Mouse (Mus musculus) heart, adult 2 months (tissue): ENCODE results near the gene Nat9. TPM values are rescaled to one million over a fixed set of nuclear protein-coding genes. Genes with fewer than 3 reads are reported as not detected.

ENCODE experiments used
- DNase-seq, 2 experiments: peaks; one replicate each; pipeline ENCODE4 v3.0.0; 2021
- H3K27ac ChIP-seq: fragments of 200-600 bp; 2 replicates; pipeline ENCODE4 v1.8.1; 2022
- H3K27me3 ChIP-seq: fragments of 200-500 bp; 2 replicates; pipeline ENCODE4 v1.6.1; 2012; ENCODE audit warnings: mild to moderate bottlenecking, low read length, inconsistent platforms, mixed read lengths; ENCODE audit not compliant: control insufficient read depth, insufficient read depth
- H3K36me3 ChIP-seq: fragments of 200-500 bp; 2 replicates; pipeline ENCODE4 v1.6.1; 2012; ENCODE audit warnings: low read length, inconsistent platforms; ENCODE audit not compliant: control insufficient read depth, insufficient read depth
- H3K4me1 ChIP-seq: fragments of 200-500 bp; 2 replicates; pipeline ENCODE4 v1.6.1; 2011; ENCODE audit warnings: low read length; ENCODE audit not compliant: control insufficient read depth, insufficient read depth
- H3K4me3 ChIP-seq: fragments of 200-600 bp; 2 replicates; pipeline ENCODE4 v1.8.1; 2022
- H3K79me2 ChIP-seq: fragments of 200-500 bp; replicated peaks from 2 replicates; pipeline ENCODE4 v1.6.1; 2012; ENCODE audit warnings: mild to moderate bottlenecking, inconsistent platforms, low read length, moderate library complexity, mixed read lengths; ENCODE audit not compliant: control insufficient read depth, insufficient read depth
- H3K9ac ChIP-seq: fragments of 200-500 bp; 2 replicates; pipeline ENCODE4 v1.6.1; 2012; ENCODE audit warnings: low read depth, mild to moderate bottlenecking, control low read depth, inconsistent platforms, low read length, mixed read lengths
- CTCF ChIP-seq: fragments of 200-600 bp; IDR thresholded peaks from 2 replicates; pipeline ENCODE4 v1.8.1; 2022; ENCODE audit warnings: antibody characterized with exemption, mild to moderate bottlenecking, moderate library complexity
- EP300 ChIP-seq: fragments of 200-500 bp; IDR thresholded peaks from 2 replicates; pipeline ENCODE4 v1.6.1; 2011; ENCODE audit warnings: low read depth, low read length, control low read depth; ENCODE audit not compliant: insufficient read depth
- POLR2A ChIP-seq: fragments of 200-500 bp; IDR thresholded peaks from 2 replicates; pipeline ENCODE4 v1.6.1; 2011; ENCODE audit warnings: mild to moderate bottlenecking, low read depth, low read length, control low read depth; ENCODE audit not compliant: insufficient read depth
- WGBS: fragments of 180-500 bp; shearing (Covaris S2); methylation state at CpG from one replicate; pipeline ENCODE4 v1.1.7; 2018; 5-methylcytosine and 5-hydroxymethylcytosine counted together
- intact Hi-C: fragments of 180-260 bp; cut with DNase I; formaldehyde crosslinking; loops from one replicate; pipeline ENCODE4 v1.15.1; 2025
- polyA plus RNA-seq: library from polyadenylated mRNA; depleted of rRNA; stranded (reverse); fragments of >200 nt; gene quantifications from 2 replicates; pipeline ENCODE4 v1.2.3, GENCODE M21; 2012; rRNA removed
- total RNA-seq, 2 experiments: library from RNA; stranded (reverse); gene quantifications; 2 replicates each; pipeline ENCODE4 v1.2.3; 2021

The Nat9 gene
- total and polyA plus RNA-seq, 3 experiments, result 18.5 to 23.6 (median 20.2) TPM

DNA sequence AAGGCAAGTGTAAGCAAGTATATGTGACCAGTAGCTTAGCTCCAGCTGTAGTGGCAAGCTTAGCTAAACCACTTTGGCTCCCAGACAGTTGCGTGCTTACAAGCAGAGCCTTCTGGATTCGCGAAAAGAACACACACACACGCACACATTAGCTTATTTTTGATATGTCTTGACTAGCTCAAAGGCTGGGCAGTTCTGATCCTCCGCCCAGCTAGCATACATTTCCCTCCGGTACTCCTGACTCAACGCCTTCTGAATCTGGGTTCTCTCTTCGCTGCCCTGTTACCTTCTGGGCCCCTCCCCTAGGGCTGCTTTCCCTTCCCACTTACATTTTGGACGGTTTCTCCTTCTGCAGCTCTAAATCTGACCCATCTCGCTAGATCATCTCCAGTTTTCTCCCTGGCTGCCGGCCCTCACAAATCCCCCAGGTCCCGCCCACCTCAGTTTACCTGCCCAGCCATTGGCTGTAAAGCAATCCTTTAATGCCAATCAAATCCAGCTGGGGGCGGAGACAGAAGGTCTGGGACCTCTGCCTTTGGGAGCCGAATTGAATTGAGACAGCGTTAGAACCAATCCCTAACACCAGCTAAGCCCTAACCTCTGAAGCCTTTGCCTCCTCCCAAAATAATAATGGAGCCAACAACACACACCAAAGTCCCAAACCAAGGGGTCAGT, 35.8 kb downstream of the Nat9 start:
- Histone ChIP-seq H3K9ac (no peak overlapping the region), H3K27ac (no peak overlapping the region), H3K4me3 (no peak overlapping the region), H3K4me1 (no peaks in the 10 kb centered on the region; the same call in 1 of the 2 replicates), H3K36me3 (no peaks in the 10 kb centered on the region), H3K27me3 (0 out of 2 replicates have a peak, but pooled peaks cover 3% of the 10 kb centered on the region), H3K79me2 (no peaks in the 10 kb centered on the region)
- peak in 1 of 2 experiments; percentile 54 for DNase-seq
- intact Hi-C loops, result no loop called here
- TF ChIP-seq EP300 (no peak), POLR2A (no peak), CTCF (no peak)
- WGBS, result 9% methylated on average over 15 of the region's 15 CpGs

GRCm38 (mm10) chr11:115150741-115151254, 36.9 kb downstream of the Nat9 start:
- no peaks in the 10 kb centered on the region for H3K36me3 ChIP-seq
- 71% methylated on average over 6 of the region's 6 CpGs for WGBS
- intact Hi-C loops, result no loop called here
- 0 out of 2 replicates have a peak, but pooled peaks cover 3% of the 10 kb centered on the region for H3K27me3 ChIP-seq
- H3K79me2 ChIP-seq, result no peaks in the 10 kb centered on the region
- no peak for DNase-seq
- no peaks in the 10 kb centered on the region; the same call in 1 of the 2 replicates for H3K4me1 ChIP-seq
- H3K4me3 ChIP-seq, result no peak overlapping the region
- H3K27ac ChIP-seq, result no peak overlapping the region
- TF ChIP-seq POLR2A, result no peak
- no peak for TF ChIP-seq EP300
- no peak for TF ChIP-seq CTCF
- no peak overlapping the region for H3K9ac ChIP-seq

DNA sequence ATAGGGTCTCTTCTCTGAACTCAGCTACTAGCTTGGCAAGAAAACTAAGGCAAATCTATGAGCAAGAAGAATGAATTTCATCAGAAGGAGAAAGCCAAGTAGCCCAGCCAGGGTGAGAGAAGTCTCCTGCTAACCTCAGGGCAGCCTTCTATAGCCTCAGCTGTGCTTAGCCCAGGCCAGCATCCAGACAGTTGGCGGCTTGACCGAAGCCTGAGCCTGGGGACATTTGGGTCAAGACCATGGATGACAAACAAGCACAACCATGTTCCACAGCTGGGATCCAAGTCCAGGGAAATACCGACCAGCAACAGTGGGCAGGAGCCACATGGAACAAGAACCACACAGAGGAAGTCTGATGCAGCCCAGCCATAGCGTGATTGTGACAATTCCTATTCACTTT, 39.8 kb downstream of the Nat9 start:
- H3K4me3 ChIP-seq, result no peak overlapping the region
- H3K36me3 ChIP-seq, result no peaks in the 10 kb centered on the region
- H3K9ac ChIP-seq, result no peak overlapping the region
- 0 out of 2 replicates have a peak, but pooled peaks cover 2% of the 10 kb centered on the region for H3K27me3 ChIP-seq
- H3K27ac ChIP-seq, result no peak overlapping the region
- TF ChIP-seq EP300, result no peak
- TF ChIP-seq POLR2A, result no peak
- TF ChIP-seq CTCF, result no peak
- DNase-seq, result no peak
- intact Hi-C loops, result no loop called here
- 63% methylated on average over 4 of the region's 4 CpGs for WGBS
- no peaks in the 10 kb centered on the region; the same call in 1 of the 2 replicates for H3K4me1 ChIP-seq
- no peaks in the 10 kb centered on the region for H3K79me2 ChIP-seq

DNA sequence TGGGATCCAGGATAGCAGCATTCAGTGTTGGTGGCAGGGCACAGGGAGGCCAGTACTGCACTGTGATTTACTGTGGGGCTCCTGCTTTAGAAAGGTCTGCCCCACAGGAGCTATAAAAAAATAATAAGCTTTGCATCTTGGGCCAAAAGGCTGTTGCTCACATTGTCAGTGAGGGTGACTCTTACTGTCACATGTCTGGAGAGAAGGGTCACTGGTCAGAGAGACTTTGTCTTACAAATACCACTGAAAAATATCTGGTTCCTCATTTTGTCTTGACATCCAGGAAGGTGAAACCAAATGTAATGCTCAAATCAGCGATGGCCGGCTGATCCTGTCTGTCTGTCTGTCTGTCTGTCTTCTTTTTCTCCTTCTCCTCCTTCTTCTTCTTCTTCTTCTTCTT, 45.7 kb downstream of the Nat9 start:
- no peaks in the 10 kb centered on the region for H3K4me1 ChIP-seq
- no peak overlapping the region for H3K27ac ChIP-seq
- no peak overlapping the region for H3K4me3 ChIP-seq
- no peaks in the 10 kb centered on the region for H3K36me3 ChIP-seq
- WGBS, result 67% methylated on average over 2 of the region's 2 CpGs
- H3K9ac ChIP-seq, result no peak overlapping the region
- no peak for TF ChIP-seq POLR2A
- TF ChIP-seq EP300, result no peak
- no peak for TF ChIP-seq CTCF
- intact Hi-C loops, result no loop called here
- H3K79me2 ChIP-seq, result no peaks in the 10 kb centered on the region
- no peak for DNase-seq
- H3K27me3 ChIP-seq, result no peaks in the 10 kb centered on the region

GRCm38 (mm10) chr11:115138597-115139262, 48.9 kb downstream of the Nat9 start:
- WGBS, result 56% methylated on average over 5 of the region's 5 CpGs
- intact Hi-C loops, result no loop called here
- H3K36me3 ChIP-seq, result no peaks in the 10 kb centered on the region
- H3K9ac ChIP-seq, result no peak overlapping the region
- no peak for DNase-seq
- no peak overlapping the region for H3K4me3 ChIP-seq
- no peaks in the 10 kb centered on the region for H3K79me2 ChIP-seq
- no peaks in the 10 kb centered on the region for H3K4me1 ChIP-seq
- H3K27ac ChIP-seq, result no peak overlapping the region
- no peaks in the 10 kb centered on the region for H3K27me3 ChIP-seq
- no peak for TF ChIP-seq CTCF
- TF ChIP-seq POLR2A, result no peak
- no peak for TF ChIP-seq EP300

- Histone ChIP-seq H3K9ac (no peak within 1 kb of the TSS), H3K27me3 (no peaks in the 10 kb centered on the region), H3K36me3 (no peaks in the 10 kb centered on the region), H3K79me2 (no peaks in the 10 kb centered on the region), H3K27ac (no peak within 1 kb of the TSS), H3K4me3 (no peak within 1 kb of the TSS), H3K4me1 (no peaks in the 10 kb centered on the region)
- DNase-seq, result peak in 1 of 2 experiments; percentile 56
- TF ChIP-seq CTCF (no peak), EP300 (no peak), POLR2A (no peak)
- intact Hi-C loops, result no loop called here
- 57% methylated on average over 8 of the region's 8 CpGs for WGBS
Observed at GRCm38 (mm10) chr11:115133800-115134199, 53.9 kb downstream of the Nat9 start, which contains the start of gene Cd300lf. Gene Cd300lf, minus strand, starts transcription at chr11:115133992.

Other genes with a start within 250 kb of the Nat9 start
- not detected for gene Cd300c, start 218.7 kb downstream of the Nat9 start, total RNA-seq
- gene Cd300c, start 218.7 kb downstream of the Nat9 start, polyA plus RNA-seq, result not detected in 2 replicates
- 1 to 10 TPM; 1.7 to 1.8 TPM for gene Cd300ld, start 197.9 kb downstream of the Nat9 start, total RNA-seq
- gene Cd300ld, start 197.9 kb downstream of the Nat9 start, polyA plus RNA-seq, result 3.0 and 5.1 TPM in 2 replicates
- 1 to 10 TPM; 1.5 to 2.1 TPM for gene Cd300c2, start 186.0 kb downstream of the Nat9 start, total RNA-seq
- gene Cd300c2, start 186.0 kb downstream of the Nat9 start, polyA plus RNA-seq, result 2.0 and 2.2 TPM in 2 replicates
- gene Cd300ld2, start 171.7 kb downstream of the Nat9 start, total RNA-seq, result not detected
- gene Cd300ld2, start 171.7 kb downstream of the Nat9 start, polyA plus RNA-seq, result 0.37 TPM in 1 of 2 replicates, not detected in the other
- gene Cd300ld4, start 160.8 kb downstream of the Nat9 start, total RNA-seq, result 1 to 10 TPM in 1 of 2 experiments, under 1 TPM in 1; 0.52 to 1.1 TPM
- 0.47 and 3.9 TPM in 2 replicates for gene Cd300ld4, start 160.8 kb downstream of the Nat9 start, polyA plus RNA-seq
- 1 to 10 TPM; 2.7 to 9.1 TPM for gene Cd300ld5, start 150.1 kb downstream of the Nat9 start, total RNA-seq
- gene Cd300ld5, start 150.1 kb downstream of the Nat9 start, polyA plus RNA-seq, result 3.0 TPM in 1 of 2 replicates, not detected in the other
- 1 to 10 TPM; 5.8 to 8.6 TPM for gene Cd300ld3, start 139.4 kb downstream of the Nat9 start, total RNA-seq
- 11.4 and 22.1 TPM in 2 replicates for gene Cd300ld3, start 139.4 kb downstream of the Nat9 start, polyA plus RNA-seq
- gene Cd300e, start 125.7 kb downstream of the Nat9 start, total RNA-seq, result under 1 TPM; 0.45 to 0.50 TPM
- 0.18 and 0.47 TPM in 2 replicates for gene Cd300e, start 125.7 kb downstream of the Nat9 start, polyA plus RNA-seq
- under 1 TPM; 0.31 to 0.32 TPM for gene Rab37, start 96.4 kb downstream of the Nat9 start, total RNA-seq
- gene Rab37, start 96.4 kb downstream of the Nat9 start, polyA plus RNA-seq, result 1.1 and 1.3 TPM in 2 replicates
- gene Cd300lf, start 53.9 kb downstream of the Nat9 start, total RNA-seq, result under 1 TPM; 0.11 to 0.60 TPM
- gene Cd300lf, start 53.9 kb downstream of the Nat9 start, polyA plus RNA-seq, result 0.38 and 1.00 TPM in 2 replicates
- 10 to 100 TPM in 1 of 2 experiments, 1 to 10 TPM in 1; 8.1 to 10.1 TPM for gene Slc9a3r1, start 24.5 kb downstream of the Nat9 start, total RNA-seq
- 8.9 and 9.7 TPM in 2 replicates for gene Slc9a3r1, start 24.5 kb downstream of the Nat9 start, polyA plus RNA-seq
- 10 to 100 TPM in 1 of 2 experiments, 1 to 10 TPM in 1; 8.8 to 11.6 TPM for gene Tmem104, start 372 bp downstream of the Nat9 start, total RNA-seq
- gene Tmem104, start 372 bp downstream of the Nat9 start, polyA plus RNA-seq, result 8.6 and 9.9 TPM in 2 replicates
- under 1 TPM; 0.25 to 0.26 TPM for gene Grin2c, start 79.4 kb upstream of the Nat9 start, total RNA-seq
- gene Grin2c, start 79.4 kb upstream of the Nat9 start, polyA plus RNA-seq, result 1.6 and 2.0 TPM in 2 replicates
- 1 to 10 TPM; 7.1 to 8.8 TPM for gene Fdxr, start 89.2 kb upstream of the Nat9 start, total RNA-seq
- 8.4 and 8.7 TPM in 2 replicates for gene Fdxr, start 89.2 kb upstream of the Nat9 start, polyA plus RNA-seq
- gene Fads6, start 109.8 kb upstream of the Nat9 start, total RNA-seq, result 1 to 10 TPM; 1.6 to 1.8 TPM
- 1.9 and 2.0 TPM in 2 replicates for gene Fads6, start 109.8 kb upstream of the Nat9 start, polyA plus RNA-seq
- not detected for gene Otop2, start 119.3 kb upstream of the Nat9 start, total RNA-seq
- not detected in 2 replicates for gene Otop2, start 119.3 kb upstream of the Nat9 start, polyA plus RNA-seq
- under 1 TPM in 1 of 2 experiments, not detected in 1; 0.07 TPM for gene Ush1g, start 134.2 kb upstream of the Nat9 start, total RNA-seq
- gene Ush1g, start 134.2 kb upstream of the Nat9 start, polyA plus RNA-seq, result 0.10 and 0.18 TPM in 2 replicates
- gene Otop3, start 146.9 kb upstream of the Nat9 start, total RNA-seq, result not detected
- not detected in 2 replicates for gene Otop3, start 146.9 kb upstream of the Nat9 start, polyA plus RNA-seq
- 1 to 10 TPM; 3.0 to 5.1 TPM for gene Hid1, start 179.9 kb upstream of the Nat9 start, total RNA-seq
- 6.1 and 7.3 TPM in 2 replicates for gene Hid1, start 179.9 kb upstream of the Nat9 start, polyA plus RNA-seq
- 1 to 10 TPM; 4.5 TPM for gene Cdr2l, start 194.1 kb upstream of the Nat9 start, total RNA-seq
- gene Cdr2l, start 194.1 kb upstream of the Nat9 start, polyA plus RNA-seq, result 6.2 and 6.7 TPM in 2 replicates
- 100 to 1,000 TPM; 144 to 159 TPM for gene Mrpl58, start 215.9 kb upstream of the Nat9 start, total RNA-seq
- gene Mrpl58, start 215.9 kb upstream of the Nat9 start, polyA plus RNA-seq, result 82.7 and 104 TPM in 2 replicates
- gene Atp5h, start 232.1 kb upstream of the Nat9 start, total RNA-seq, result 1,000 to 10,000 TPM; 1,964 to 2,328 TPM
- gene Atp5h, start 232.1 kb upstream of the Nat9 start, polyA plus RNA-seq, result 830 and 1,376 TPM in 2 replicates
- gene Kctd2, start 232.3 kb upstream of the Nat9 start, total RNA-seq, result 10 to 100 TPM; 26.6 to 30.0 TPM
- gene Kctd2, start 232.3 kb upstream of the Nat9 start, polyA plus RNA-seq, result 22.9 and 31.9 TPM in 2 replicates